Mouse (Mus musculus): Measurements from ENCODE around the gene Crk.
"Not testable (repeated sequence)": the region's sequence is repeated elsewhere in the genome, so short reads cannot be mapped to it uniquely, and the experiment has no call there.

Gene Crk

DNA sequence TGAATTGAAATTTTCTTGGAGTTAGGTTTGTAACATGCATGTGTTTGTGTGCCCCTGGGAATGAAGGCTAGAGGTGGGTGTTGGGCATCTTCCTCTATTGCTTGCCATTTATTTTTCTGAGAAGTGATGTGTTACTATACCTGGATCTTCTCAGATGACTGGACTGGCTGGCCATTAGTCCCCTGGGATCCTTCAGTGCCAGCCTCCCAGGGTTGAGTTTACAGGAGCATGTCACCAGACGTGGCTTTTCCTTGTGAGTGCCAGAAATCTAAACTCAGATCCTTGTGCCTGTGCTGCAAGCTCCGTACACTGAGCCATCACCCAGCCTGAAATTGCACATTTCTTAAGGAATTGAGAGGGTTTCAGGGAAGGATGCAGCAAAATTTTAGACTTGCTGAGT lies 5.9 kb downstream of the Crk start:
- DNase-seq (ENCODE audit: low spot score), result no peak

DNA sequence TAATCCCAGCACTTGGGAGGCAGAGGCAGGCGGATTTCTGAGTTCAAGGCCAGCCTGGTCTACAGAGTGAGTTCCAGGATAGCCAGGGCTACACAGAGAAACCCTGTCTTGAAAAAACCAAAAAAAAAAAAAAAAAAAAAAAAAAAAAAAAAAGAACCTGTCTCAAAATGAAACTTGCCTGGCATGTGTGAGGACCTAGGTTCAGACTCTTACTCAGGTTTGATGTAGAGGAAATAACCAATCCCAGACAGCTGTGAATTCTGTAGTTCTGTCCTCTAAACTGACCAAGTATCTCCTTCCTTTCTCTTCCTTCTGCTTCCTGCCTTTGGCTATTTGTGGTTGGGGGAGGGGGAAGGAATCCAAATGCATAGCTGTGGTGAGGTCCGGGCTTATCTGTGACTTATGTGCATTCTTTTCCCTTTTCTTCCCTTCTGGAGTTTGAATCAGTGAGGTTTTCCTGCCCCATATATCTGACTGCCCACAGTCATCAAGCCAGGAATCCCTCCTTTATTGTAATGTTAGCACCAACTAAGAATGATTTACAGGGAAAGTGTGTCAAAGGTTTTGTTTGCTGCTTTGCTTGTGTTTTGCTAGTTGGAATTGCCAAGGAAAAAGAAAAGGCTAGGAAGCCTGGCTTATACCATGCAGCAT lies 8.4 kb downstream of the Crk start:
- no peak for DNase-seq (ENCODE audit: low spot score)

GRCm38 (mm10) chr11:75688132-75688531 lies 9.1 kb downstream of the Crk start:
- DNase-seq (ENCODE audit: low spot score), result no peak

DNA sequence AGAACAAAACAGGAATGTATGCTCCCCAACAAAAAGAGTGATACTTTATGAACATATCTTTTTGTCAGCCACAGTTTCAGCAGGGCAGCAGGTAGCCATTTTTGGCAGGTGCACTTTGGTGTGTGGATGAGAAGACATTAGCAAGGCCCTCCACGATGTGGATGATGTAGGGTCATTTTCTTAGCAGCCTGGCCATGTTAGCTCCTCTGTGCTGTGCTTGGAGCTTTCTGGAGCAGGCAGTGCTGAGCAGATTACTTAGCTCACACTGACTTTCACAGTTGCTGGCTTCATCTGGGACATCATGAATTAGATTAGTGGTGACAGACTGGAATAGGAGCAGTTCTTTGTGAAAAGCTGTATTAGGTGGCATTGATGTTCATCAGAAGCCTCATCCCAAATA lies 10.9 kb downstream of the Crk start:
- DNase-seq (ENCODE audit: low spot score), result no peak

- no peak for DNase-seq (ENCODE audit: low spot score)
Measured at GRCm38 (mm10) chr11:75691047-75691446, 12.0 kb downstream of the Crk start.

GRCm38 (mm10) chr11:75693570-75693969 lies 14.5 kb downstream of the Crk start:
- no peak for DNase-seq (ENCODE audit: low spot score)

DNA sequence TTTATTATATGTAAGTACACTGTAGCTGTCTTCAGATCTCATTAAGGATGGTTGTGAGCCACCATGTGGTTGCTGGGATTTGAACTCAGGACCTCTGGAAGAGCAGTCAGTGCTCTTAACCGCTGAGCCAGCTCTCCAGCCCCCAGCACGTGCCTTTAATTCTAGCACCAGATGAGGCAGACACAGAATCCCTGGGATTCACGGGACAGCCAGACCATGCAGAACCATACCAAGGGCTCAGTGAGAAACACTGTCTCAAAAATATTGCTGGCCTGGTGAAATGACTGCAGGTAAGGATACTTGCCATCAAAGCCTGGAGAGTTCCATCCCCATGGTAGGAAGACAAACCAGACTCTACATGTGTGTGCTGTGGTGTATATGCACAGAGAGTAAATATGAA lies 18.4 kb downstream of the Crk start:
- DNase-seq (ENCODE audit: low spot score), result not testable (repeated sequence)

DNA sequence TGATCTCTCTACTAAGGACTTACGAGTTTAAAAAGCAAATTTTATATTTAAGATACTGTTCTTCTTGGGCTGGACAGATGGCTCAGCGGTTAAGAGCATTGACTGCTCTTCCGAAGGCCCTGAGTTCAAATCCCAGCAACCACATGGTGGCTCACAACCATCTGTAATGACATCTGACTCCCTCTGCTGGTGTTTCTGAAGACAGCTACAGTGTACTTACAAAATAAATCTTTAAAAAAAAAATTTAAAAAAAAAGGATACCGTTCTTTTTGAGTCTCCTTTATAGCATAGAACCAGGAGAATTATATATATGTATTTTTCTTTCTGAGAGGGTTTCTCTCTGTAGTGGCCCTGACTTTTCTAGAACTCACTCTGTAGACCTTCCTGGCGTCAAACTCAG lies 21.5 kb downstream of the Crk start:
- no peak for DNase-seq (ENCODE audit: low spot score)

DNA sequence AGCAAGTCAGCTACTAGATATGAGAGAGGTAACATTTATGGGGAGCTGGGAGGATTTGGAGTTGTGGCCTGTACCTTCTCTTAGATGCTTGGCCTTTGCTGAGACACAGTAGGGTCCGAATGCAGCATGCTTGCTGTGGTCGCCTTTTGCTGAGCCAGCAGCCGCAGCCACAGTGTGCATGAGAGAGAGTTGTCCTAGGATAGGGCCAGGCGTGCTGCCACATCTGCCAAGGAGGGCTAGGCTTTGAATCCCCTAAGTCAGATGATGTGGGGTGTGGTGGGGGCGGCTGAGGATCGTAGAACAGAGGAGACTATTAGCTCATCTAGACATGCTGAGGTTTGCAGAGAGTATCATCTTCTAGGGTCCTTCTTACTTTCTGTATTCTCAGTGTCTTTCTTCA lies 23.7 kb downstream of the Crk start:
- no peak for DNase-seq (ENCODE audit: low spot score)

- DNase-seq (ENCODE audit: low spot score), result no peak
Measured at GRCm38 (mm10) chr11:75703748-75704147, 24.7 kb downstream of the Crk start.

DNA sequence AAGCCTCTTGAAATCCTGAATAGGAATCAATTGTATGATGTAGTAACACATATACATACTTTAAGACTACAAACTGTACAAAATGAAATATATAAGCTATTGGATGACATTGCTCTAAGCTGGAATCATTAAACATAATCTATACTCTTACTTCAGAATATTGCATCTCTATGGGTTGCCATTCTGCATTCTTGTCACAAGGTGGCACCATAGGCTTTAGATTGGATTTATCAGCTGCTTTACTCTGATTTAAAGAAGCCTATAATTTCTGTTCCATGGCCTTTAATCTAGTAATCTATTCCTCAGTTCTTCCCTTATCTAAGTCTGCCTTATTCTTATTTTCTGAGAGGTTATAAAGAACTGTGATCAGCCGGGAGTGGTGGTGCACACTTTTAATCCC lies 34.9 kb downstream of the Crk start:
- DNase-seq (ENCODE audit: low spot score), result no peak

- no peak for DNase-seq (ENCODE audit: low spot score)
Measured at GRCm38 (mm10) chr11:75715556-75715955, 36.5 kb downstream of the Crk start.

DNA sequence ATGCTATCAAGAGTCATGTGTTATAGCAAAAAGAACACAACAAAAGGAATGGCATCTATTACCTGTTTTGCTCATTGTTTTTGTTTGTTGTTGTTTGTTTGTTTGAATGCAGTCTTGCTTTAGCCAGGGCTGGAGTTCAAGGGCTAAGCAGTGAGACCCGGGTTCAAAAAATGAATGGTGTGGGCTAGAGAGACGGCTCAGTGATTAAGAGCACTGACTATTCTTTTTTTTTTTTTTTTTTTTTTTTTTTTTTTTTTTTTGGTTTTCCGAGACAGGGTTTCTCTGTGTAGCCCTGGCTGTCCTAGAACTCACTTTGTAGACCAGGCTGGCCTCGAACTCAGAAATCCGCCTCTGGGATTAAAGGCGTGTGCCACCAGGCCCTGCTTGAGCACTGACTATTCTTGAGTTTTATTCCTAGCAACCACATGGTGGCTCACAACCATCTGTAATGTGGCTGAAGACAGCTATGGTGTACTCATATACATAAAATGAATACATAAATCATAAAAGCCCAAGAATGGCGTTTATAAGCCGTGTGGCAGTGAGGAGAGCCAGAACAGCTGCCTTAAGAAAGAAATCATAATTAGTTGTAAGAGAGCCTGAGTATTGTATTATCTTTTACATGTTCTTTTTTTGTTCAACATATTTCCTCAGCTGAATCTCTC lies 37.7 kb downstream of the Crk start:
- DNase-seq (ENCODE audit: low spot score), result no peak

DNA sequence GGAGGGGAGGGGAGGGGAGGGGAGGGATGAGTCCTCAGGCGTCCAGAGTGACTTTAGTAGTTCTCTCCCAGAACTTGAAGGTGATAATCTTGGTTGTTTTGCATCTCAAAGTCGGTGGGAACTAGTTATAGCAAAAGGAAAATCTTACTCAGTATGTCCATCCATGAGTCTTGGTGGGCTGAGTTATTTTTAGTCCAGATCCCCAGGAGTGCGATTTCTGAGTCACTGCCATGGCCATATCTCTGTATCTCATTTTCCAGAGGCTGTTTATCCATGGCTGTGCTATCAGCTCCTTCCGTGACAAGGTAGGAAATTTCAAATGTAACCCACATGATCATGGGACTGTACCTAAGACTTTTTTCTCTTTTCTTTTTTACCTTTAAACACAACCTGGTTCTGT lies 43.3 kb downstream of the Crk start:
- no peak for DNase-seq (ENCODE audit: low spot score)

DNA sequence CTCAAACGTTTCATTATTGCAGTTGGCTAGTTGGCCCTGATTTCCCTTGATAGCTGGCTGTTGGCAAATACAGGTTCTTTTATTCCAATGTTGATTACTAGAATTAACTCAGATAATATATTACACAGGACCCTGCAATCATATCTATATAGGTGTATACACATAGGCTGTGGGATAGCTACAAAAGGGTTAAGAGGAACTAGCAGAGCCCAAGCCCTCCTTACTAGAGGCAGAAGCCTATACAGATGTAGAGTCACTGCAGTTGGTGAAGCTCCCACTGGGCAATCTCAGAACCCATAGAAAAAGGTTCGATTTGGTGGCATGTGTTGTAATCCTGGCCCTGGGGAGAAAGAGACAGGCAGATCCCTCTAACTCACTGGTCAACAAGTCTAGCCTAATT lies 48.1 kb downstream of the Crk start:
- DNase-seq (ENCODE audit: low spot score), result no peak

DNA sequence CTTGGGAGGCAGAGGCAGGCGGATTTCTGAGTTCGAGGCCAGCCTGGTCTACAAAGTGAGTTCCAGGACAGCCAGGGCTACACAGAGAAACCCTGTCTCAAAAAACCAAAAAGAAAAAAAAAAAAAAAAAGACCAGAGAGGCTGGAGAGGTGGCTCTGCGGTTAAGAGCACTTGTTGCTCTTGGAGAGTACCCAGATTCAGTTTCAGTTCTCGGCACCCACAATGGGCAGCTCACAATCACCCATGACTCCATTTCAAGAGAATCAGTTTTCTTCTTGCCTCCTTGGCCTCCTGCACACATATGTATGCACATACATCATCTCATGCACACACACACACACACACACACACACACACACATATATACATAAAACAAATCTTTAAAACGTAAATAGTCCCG lies 48.6 kb downstream of the Crk start:
- not testable (repeated sequence) for DNase-seq (ENCODE audit: low spot score)

- DNase-seq (ENCODE audit: low spot score), result peak; percentile 93
Measured at GRCm38 (mm10) chr11:75732434-75733226, 53.6 kb downstream of the Crk start, which contains the start of gene Ywhae. Gene Ywhae, plus strand, starts transcription at chr11:75732869.

DNA sequence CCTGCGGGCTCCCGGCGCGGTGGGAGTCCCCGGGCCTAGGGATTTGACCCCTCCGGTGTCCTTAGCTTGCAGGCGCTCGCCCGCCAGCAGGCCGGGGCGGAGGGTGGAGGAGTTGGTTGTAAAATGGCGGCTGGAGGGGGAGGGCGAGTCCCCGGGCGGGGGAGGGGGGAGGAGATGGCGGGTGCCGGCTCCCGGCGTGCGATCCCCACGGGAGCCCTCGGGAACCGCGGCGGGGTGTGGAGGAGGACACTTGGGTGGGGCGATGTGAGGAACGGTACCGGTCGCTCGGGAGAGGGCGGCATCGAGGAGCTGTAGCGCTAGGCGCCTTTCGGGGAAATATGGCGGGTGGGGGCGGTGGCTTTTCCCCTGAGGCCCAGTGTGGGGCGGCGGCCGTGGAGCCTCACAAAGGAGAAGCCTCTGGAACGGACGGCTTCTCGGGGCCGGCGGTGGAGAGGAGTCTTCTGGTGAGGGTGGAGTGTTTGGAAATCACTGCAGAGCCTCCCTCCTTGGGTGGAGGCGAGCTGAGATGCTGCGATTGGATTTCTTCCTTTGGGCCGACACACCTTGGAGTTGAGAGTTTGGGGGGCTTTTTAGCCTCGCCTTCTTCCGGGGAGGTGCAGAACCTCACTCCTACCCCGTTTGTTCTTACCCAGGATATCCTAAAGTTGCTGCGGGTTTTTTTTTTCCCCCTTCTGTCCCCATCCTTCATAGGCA lies 54.3 kb downstream of the Crk start:
- DNase-seq (ENCODE audit: low spot score), result peak; percentile 70

DNA sequence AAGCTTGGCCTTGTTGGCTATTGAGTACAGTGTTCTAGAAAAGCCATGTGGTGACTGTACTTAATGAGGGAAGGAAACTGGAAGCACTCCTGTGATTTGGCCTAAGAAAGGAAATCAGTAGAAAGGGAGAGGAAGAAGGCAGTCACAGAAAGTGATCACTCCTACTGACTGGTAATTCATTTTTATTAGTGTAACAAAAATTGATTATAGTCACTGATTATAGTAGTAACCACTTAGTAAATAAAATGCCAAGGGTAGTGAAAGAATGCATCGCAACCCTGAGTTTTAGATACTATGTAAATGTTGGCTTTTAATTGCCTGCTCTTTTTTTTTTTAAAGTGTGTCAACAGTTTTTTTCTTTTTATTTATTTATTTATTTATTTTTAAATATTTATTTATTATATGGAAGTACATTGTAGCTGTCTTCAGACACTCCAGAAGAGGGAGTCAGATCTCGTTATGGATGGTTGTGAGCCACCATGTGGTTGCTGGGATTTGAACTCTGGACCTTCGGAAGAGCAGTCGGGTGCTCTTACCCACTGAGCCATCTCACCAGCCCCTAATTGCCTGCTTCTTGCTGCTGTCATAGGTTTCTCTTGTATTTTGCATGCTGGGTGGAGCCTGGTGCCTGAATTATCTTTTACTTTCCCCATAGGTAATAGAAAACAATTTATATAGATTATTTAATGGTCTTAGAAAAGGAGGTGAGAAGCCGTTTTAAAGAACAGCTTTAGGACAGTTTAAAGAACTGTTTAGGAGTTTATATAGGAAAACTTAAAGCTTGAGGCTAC lies 56.6 kb downstream of the Crk start:
- no peak for DNase-seq (ENCODE audit: low spot score)

- DNase-seq (ENCODE audit: low spot score), result no peak
Measured at GRCm38 (mm10) chr11:75736978-75737377, 57.9 kb downstream of the Crk start.

DNA sequence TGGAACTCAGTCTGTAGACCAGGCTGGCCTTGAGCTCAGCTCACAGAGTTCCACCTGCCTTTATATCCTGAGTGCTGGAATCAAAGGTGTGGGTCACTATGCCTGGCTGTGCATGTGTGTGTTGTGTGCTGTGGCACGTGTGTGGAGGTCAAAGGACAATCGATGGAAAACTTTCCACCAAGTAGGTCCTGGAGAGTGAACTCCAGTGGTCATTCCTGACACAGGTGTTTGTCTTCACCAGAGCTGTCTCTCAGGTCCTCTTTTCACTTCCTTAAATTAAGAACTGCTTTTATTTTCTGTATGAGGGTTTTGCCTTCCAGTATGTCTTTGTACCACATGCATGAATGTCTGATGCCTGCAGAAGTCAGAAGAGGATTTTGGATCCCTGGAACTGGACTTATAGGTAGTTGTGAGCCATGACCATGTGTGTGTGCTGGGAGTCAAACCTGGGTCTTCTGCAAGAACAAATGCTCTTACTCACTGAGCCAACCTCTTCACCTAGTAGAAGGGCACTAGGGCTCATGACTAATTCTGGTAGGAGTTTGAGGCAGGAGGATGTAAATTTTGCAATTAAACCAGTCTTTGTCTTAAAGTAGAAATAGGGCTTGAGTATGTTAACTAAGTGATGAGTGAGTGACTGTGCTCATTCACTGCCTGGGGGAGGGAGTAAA lies 58.9 kb downstream of the Crk start:
- DNase-seq (ENCODE audit: low spot score), result no peak
